Mouse (Mus musculus): Measurements from ENCODE around the gene H2afz. TPM values are rescaled to one million over a fixed set of nuclear protein-coding genes. Genes with fewer than 3 reads are reported as not detected.
"Not testable (repeated sequence)": the region's sequence is repeated elsewhere in the genome, so short reads cannot be mapped to it uniquely, and the experiment has no call there.

The H2afz gene
- total and polyA plus RNA-seq, 3 experiments: 1,006 to 3,472 (median 1,732) TPM

GRCm38 (mm10) chr3:137848354-137848753 lies 15.9 kb upstream of the H2afz start (continued):
- TF ChIP-seq MAFK (IDR thresholded peaks at IDR 0.05; ENCODE audit: borderline replicate concordance, low read depth, low read length) (no peak), NRF1 (IDR thresholded peaks at IDR 0.05; ENCODE audit: insufficient read depth, low read depth, low read length, poor library complexity, severe bottlenecking) (no peak)

DNA sequence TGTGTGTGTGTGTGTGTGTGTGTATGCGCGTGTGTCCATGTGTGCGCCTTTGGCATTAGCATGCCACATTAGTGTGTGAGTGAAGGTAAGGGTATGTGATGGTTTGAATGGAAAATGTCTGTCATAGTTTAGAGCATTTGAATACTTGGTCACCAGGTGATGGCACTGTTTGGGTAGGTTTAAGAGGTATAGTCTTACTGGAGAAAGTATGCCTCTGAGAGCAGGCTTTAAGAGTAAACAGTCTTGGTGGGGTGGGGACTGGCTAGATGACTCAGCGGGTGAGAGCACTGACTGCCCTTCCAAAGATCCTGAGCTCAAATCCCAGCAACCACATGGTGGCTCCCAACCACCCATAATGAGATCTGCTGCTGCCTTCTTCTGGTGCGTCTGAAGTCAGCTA lies 14.6 kb upstream of the H2afz start:
- H3K27ac ChIP-seq (ENCODE audit: control insufficient read depth, low read depth, low read length): no peak overlapping the region
- no peaks in the 10 kb centered on the region for H3K9me3 ChIP-seq (replicated peaks; ENCODE audit: insufficient read depth, low read length)
- DNase-seq (ENCODE audit: low read depth, low spot score): no peak
- no peak for TF ChIP-seq POLR2A (IDR thresholded peaks at IDR 0.05; ENCODE audit: control insufficient read depth in 1 of 2, insufficient read depth in 1 of 2, low read depth in 1 of 2, low read length in 2 of 2, poor library complexity in 1 of 2)
- TF ChIP-seq NELFE (IDR thresholded peaks at IDR 0.05; ENCODE audit: low read depth, low read length): no peak
- no peak for TF ChIP-seq TBP (IDR thresholded peaks at IDR 0.05; ENCODE audit: low read depth, low read length)
- no peaks in the 10 kb centered on the region for H3K27me3 ChIP-seq (ENCODE audit: control insufficient read depth in 1 of 2, insufficient read depth in 2 of 2, low read length in 2 of 2)
- peaks cover 2 to 10% of the 10 kb centered on the region in 2 experiments for H3K4me1 ChIP-seq (ENCODE audit: control insufficient read depth in 1 of 2, insufficient read depth in 2 of 2, low read length in 2 of 2)
- no peak overlapping the region for H3K4me3 ChIP-seq (ENCODE audit: control insufficient read depth in 1 of 2, insufficient read depth in 1 of 2, low read depth in 2 of 2, low read length in 2 of 2)
- H3K9ac ChIP-seq (ENCODE audit: control insufficient read depth, low read depth, low read length, poor library complexity, severe bottlenecking): no peak overlapping the region
- no peaks in the 10 kb centered on the region for H3K79me2 ChIP-seq (ENCODE audit: control insufficient read depth, insufficient read depth, low read length, poor library complexity)
- H3K36me3 ChIP-seq (ENCODE audit: control insufficient read depth in 1 of 2, insufficient read depth in 2 of 2, low read length in 2 of 2): peaks cover 0 to 10% of the 10 kb centered on the region in 2 experiments; a peak in 2 of 4 replicates

DNA sequence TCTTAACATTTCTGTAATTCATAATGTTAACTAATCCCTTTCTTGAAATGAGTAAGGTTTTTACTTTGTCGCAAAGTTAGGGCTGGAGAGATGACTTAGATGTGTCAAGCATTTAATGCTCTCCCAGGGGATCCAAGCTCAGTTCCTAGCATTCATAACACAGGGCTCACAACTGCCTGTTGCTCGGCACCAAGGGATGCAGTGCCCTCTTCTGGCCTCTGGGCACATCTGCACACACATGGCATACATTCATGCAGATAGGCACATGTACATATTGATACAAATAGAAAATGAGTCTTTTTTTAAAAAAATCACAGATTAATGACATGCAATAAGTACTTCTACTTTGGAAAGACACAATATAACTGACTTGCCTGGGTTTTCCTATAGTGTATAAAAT lies 13.1 kb upstream of the H2afz start:
- DNase-seq (ENCODE audit: low read depth, low spot score): no peak
- TF ChIP-seq RAD21 (IDR thresholded peaks at IDR 0.05; ENCODE audit: low read depth, low read length) (peak; percentile 13), ZNF384 (IDR thresholded peaks at IDR 0.05; ENCODE audit: low read depth, low read length) (no peak), CTCF (IDR thresholded peaks at IDR 0.05 in 2 of 3, conservative IDR thresholded peaks at IDR 0.05 in 1 of 3; ENCODE audit: control insufficient read depth in 1 of 3, insufficient read depth in 1 of 3, low read depth in 2 of 3, low read length in 3 of 3, poor library complexity in 1 of 3, severe bottlenecking in 1 of 3) (peak; percentile 31 to 49 (median 35); a peak in 5 of 6 replicates), POLR2A (IDR thresholded peaks at IDR 0.05; ENCODE audit: control insufficient read depth in 1 of 2, insufficient read depth in 1 of 2, low read depth in 1 of 2, low read length in 2 of 2, poor library complexity in 1 of 2) (no peak), NRF1 (IDR thresholded peaks at IDR 0.05; ENCODE audit: insufficient read depth, low read depth, low read length, poor library complexity, severe bottlenecking) (no peak), TCF12 (IDR thresholded peaks at IDR 0.05; ENCODE audit: low read depth, low read length) (no peak), UBTF (IDR thresholded peaks at IDR 0.05; ENCODE audit: borderline replicate concordance, insufficient read depth, low read depth, low read length) (no peak)

DNA sequence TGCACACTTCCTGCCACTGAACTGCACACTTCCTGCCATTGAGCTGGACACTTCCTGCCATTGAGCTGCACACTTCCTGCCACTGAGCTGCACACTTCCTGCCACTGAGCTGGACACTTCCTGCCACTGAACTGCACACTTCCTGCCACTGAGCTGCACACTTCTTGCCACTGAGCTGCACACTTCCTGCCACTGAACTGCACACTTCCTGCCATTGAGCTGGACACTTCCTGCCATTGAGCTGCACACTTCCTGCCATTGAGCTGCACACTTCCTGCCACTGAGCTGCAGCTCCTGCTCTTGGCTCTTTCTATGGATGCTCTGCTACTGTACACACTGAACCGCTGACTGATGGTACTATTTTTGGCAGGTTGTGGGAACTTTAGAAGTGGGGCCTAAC lies 11.3 kb upstream of the H2afz start:
- not testable (repeated sequence) for H3K79me2 ChIP-seq (ENCODE audit: control insufficient read depth, insufficient read depth, low read length, poor library complexity); H3K27ac ChIP-seq (ENCODE audit: control insufficient read depth, low read depth, low read length); H3K36me3 ChIP-seq (ENCODE audit: control insufficient read depth in 1 of 2, insufficient read depth in 2 of 2, low read length in 2 of 2); DNase-seq (ENCODE audit: low read depth, low spot score); H3K4me1 ChIP-seq (ENCODE audit: control insufficient read depth in 1 of 2, insufficient read depth in 2 of 2, low read length in 2 of 2); H3K4me3 ChIP-seq (ENCODE audit: control insufficient read depth in 1 of 2, insufficient read depth in 1 of 2, low read depth in 2 of 2, low read length in 2 of 2); H3K9ac ChIP-seq (ENCODE audit: control insufficient read depth, low read depth, low read length, poor library complexity, severe bottlenecking); H3K9me3 ChIP-seq (replicated peaks; ENCODE audit: insufficient read depth, low read length); H3K27me3 ChIP-seq (ENCODE audit: control insufficient read depth in 1 of 2, insufficient read depth in 2 of 2, low read length in 2 of 2)

More for the DNA sequence above, 13.1 kb upstream of the H2afz start:
- H3K4me1 ChIP-seq (ENCODE audit: control insufficient read depth in 1 of 2, insufficient read depth in 2 of 2, low read length in 2 of 2): peaks cover 2 to 10% of the 10 kb centered on the region in 2 experiments; a peak in 3 of 4 replicates
- H3K4me3 ChIP-seq (ENCODE audit: control insufficient read depth in 1 of 2, insufficient read depth in 1 of 2, low read depth in 2 of 2, low read length in 2 of 2): no peak overlapping the region
- peaks cover 0 to 9% of the 10 kb centered on the region in 2 experiments; a peak in 2 of 4 replicates for H3K36me3 ChIP-seq (ENCODE audit: control insufficient read depth in 1 of 2, insufficient read depth in 2 of 2, low read length in 2 of 2)
- no peak overlapping the region for H3K9ac ChIP-seq (ENCODE audit: control insufficient read depth, low read depth, low read length, poor library complexity, severe bottlenecking)
- H3K79me2 ChIP-seq (ENCODE audit: control insufficient read depth, insufficient read depth, low read length, poor library complexity): no peaks in the 10 kb centered on the region
- H3K9me3 ChIP-seq (replicated peaks; ENCODE audit: insufficient read depth, low read length): no peaks in the 10 kb centered on the region
- H3K27me3 ChIP-seq (ENCODE audit: control insufficient read depth in 1 of 2, insufficient read depth in 2 of 2, low read length in 2 of 2): no peaks in the 10 kb centered on the region
- no peak overlapping the region for H3K27ac ChIP-seq (ENCODE audit: control insufficient read depth, low read depth, low read length)
